Mouse (Mus musculus) lung, postnatal 10 days (tissue): Measurements from ENCODE around the gene Cdk6.
"Not testable (repeated sequence)": the region's sequence is repeated elsewhere in the genome, so short reads cannot be mapped to it uniquely, and the experiment has no call there.

ENCODE experiments used
- DNase-seq: peaks from one replicate; pipeline ENCODE4 v3.0.0; 2021

Cdk6 gene

DNA sequence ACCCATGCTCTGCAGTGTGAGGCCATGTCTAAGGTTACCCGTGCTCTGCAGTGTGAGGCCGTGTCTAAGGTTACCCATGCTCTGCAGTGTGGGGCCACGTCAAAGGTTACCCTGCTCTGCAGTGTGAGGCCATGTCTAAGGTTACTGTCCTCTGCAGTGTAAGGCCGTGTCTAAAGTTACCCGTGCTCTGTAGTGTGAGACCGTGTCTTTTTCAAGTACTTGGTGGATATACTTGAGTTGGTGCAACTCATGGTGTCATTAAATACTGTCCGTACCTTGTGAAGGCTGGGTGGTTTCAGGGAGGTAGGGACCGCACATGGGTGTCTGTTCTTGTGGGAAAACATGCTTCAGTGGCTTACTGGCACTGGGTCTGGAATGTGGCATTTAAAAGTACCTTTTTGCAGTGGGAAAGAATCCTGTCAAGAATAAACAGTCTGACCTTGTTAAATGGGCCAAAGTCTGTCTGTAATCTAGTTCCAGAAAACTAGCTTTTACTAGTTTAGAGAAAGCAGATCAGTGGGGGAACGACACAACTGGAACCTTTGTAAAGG lies 97.2 kb downstream of the Cdk6 start:
- not testable (repeated sequence) for DNase-seq

DNA sequence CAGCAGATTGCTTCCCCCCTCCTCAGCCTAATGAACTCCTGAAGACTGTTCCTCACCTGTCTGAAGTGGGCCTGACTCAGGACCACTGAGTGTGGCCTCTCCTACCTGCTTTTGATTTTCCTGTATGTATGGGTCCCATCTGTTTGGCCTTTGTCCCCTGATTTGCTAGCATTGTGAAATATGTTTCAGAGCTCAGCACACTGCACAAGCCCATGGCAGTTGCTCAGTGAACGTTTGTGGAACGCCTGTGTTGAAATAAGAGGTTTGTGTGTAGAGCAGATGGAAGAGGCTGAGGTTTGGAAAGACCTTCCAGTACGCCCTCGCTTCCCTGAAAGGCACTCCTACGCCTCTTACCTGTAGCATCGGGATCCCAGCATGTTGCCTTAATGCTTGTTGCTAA lies 98.1 kb downstream of the Cdk6 start:
- not testable (repeated sequence) for DNase-seq

- not testable (repeated sequence) for DNase-seq
Observed at GRCm38 (mm10) chr5:3442524-3442923, 101.2 kb downstream of the Cdk6 start.

GRCm38 (mm10) chr5:3451233-3451632 lies 109.9 kb downstream of the Cdk6 start:
- DNase-seq, result not testable (repeated sequence)

GRCm38 (mm10) chr5:3453946-3454345 lies 112.7 kb downstream of the Cdk6 start:
- DNase-seq, result peak; percentile 50

DNA sequence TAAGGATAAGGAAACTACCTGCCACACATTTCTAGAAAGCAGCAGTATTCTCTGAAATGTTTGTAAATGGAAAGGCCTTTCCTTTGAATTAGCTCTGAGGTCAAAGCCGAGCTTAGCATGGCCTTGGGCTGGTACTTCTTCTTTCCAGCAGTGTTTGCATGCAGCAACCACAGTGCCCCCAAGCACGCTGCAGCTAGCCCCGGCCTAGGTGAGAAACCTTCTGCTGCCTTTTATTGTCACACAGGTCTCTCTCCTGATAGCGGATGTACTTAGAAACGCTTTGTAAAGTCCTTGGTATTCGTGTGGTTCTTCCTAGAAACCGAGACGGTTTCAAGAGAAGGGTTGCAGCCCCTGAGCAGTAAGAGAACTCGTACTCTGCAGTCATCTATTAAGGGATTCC lies 119.6 kb downstream of the Cdk6 start:
- DNase-seq, result no peak

GRCm38 (mm10) chr5:3461401-3461800 lies 120.1 kb downstream of the Cdk6 start:
- no peak for DNase-seq

DNA sequence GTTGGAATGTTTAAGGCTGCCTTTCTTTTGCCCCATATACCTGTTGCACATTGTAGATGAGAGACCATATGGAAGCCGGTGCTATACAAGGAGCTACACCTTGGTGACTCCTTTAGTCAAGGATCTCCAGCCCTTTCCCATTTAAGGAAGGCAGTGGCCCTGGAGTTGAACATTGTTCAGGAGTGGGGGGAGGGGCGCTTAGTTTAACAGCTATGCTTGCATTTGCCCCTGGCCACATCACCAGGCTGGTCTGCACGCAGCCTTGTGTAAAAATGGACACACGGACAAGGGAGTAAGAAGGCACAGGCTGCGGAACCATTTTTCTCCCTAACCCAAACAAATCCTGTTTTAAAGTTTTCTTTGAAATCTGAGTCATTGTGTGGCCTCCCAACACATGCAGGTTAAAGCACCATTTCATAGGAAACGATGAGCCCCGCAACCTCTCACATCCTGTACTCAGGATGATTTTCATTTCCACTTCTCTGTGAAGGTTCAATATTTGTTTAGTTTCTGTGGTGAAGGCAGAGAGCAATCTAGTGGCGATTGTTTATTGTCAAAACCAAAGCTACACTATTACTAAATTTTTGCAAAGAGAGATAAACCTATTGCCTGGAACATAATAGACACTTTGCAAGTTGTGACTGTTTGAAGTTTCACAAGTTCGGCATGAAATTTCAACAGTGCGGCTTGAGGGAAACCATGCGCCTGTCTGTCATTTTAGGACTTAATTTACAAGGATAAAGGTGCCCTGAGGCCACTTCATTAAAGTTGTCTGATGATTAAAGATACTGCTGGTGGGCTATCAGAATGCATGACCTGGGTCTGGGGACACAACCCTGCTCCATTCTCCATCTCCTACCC lies 121.8 kb downstream of the Cdk6 start:
- DNase-seq, result no peak

- no peak for DNase-seq
Observed at GRCm38 (mm10) chr5:3463758-3464157, 122.5 kb downstream of the Cdk6 start.

GRCm38 (mm10) chr5:3466069-3466877 lies 125.0 kb downstream of the Cdk6 start:
- DNase-seq, result peak; percentile 64

- DNase-seq, result no peak
Observed at GRCm38 (mm10) chr5:3470866-3471265, 129.6 kb downstream of the Cdk6 start.

DNA sequence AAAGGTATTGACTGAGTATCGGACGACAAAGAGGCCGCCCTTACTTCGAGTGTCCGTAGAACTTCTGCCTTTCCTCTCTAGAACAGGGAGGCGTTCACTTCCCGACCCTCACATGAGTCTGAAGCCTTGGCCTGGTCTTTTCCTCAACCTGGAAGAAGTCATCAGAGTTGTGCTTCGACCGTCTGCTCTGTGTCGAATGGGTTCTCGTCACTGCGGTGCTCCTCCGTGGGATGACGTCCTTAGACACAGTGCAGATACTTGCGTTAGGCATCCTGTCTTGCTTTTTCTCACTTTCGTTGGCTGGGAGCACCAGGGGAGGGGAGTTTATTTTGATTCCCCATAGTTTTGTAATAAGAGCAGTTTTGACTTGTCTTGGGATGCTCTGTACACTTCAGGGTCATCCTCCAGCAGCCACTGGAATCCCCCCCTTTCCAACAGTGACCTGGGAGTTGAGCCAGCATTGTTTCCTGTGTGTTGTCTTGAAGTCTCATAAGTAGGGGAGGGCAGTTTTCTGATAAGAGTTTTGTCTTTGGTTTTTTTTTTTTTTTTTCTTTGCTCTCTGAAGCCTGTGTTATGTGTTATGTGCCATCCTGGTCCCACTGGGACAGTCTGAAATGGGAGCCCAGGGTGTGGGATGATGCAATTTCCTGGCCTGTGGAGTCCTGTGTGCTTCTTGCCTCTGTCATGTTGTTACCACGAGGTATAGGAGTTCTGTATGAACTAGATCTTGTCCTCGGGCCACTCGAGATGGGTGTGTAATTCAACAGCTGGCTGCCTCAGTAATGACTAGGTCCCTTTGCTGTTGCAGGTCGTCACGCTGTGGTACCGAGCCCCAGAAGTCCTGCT lies 131.2 kb downstream of the Cdk6 start:
- DNase-seq, result peak; percentile 44

DNA sequence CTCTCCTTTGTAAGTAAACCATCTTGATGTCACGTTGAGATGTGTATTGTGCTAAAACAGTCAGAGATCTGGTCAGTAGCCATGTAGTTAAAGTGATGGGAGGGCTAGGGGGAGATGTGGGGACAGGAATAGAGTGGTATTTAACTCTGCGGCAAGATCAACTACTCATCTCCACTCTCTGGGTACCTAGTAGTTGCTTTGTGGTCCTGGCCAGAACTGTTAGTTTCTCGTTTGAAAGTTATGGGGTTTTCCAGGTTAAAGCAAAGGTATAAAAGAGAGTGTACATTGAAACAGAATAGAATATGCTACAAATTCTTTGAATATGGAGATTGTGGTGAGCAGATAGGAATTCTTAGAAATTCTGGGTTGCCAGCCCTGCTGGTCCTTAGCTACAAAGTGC lies 136.4 kb downstream of the Cdk6 start:
- no peak for DNase-seq

GRCm38 (mm10) chr5:3478216-3478615 lies 136.9 kb downstream of the Cdk6 start:
- no peak for DNase-seq

- DNase-seq, result no peak
Observed at GRCm38 (mm10) chr5:3479016-3479795, 137.9 kb downstream of the Cdk6 start.

- no peak for DNase-seq
Observed at GRCm38 (mm10) chr5:3480637-3481395, 139.5 kb downstream of the Cdk6 start.

- no peak for DNase-seq
Observed at GRCm38 (mm10) chr5:3482474-3482873, 141.2 kb downstream of the Cdk6 start.

- DNase-seq, result no peak
Observed at GRCm38 (mm10) chr5:3483054-3483722, 141.9 kb downstream of the Cdk6 start.

- DNase-seq, result no peak
Observed at GRCm38 (mm10) chr5:3486579-3487282, 145.4 kb downstream of the Cdk6 start.
